Mouse (Mus musculus): ENCODE data around the gene Raet1e.
A peak's percentile ranks its signal among the peaks of the same experiment; 100 is the strongest.
"Not testable (repeated sequence)": the region's sequence is repeated elsewhere in the genome, so short reads cannot be mapped to it uniquely, and the experiment has no call there.

Gene Raet1e

DNA sequence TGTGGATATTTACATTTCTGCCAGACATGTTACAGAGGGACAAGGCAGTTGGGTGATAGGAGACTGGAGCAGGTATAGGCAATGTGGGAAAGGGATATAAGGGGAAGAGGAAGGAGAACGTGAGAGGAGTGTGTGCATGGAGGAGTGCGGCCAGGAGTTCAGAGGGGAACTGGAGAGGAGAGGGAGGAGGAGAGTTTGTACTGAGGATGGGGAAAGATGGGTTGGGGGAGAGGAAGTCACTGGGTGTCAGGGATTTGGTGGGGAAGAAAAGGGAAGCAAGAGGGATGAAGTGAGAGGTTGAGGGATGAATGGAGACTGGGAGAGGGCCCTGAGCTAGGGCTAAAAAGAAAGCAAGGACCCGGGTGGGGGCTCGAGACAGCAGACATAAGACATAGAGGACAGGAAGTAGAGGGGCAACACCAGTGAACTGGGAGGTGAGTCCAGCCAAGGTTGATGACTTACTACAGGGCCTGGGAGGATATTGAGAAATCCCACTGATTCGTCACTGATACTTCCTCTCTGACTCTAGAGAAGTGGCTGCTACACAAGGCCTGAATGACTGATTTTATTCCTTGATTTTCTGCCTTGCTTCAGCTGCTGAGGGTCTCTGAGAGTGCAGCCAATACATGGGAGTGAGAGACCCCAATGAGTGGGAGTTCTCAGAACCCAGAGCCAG, 7.1 kb downstream of the Raet1e start:
- not testable (repeated sequence) for DNase-seq (ENCODE audit: low spot score in 2 of 2)

- not testable (repeated sequence) for DNase-seq (ENCODE audit: low spot score in 2 of 2)
Measured at GRCm38 (mm10) chr10:22166025-22166424, 7.7 kb downstream of the Raet1e start.

DNA sequence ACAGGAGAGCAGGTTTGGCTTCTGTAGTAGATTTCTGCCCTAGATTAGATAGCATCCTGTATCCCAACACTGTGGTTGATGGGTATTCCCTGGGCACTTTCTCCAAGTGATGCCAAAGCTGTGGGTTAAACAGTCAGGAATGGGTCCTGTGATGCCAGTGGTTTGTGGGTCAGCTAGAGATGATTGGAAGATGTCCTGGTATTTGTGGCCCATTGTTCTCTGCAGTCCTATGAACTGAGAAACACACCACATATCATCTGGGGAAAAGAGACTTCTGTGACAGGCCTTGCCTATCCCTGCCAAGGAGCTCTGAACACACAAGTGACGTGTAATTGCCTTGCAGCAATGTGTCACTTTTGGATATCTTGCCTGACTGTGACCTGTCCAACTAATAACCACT, 8.7 kb downstream of the Raet1e start:
- DNase-seq (ENCODE audit: low spot score in 2 of 2), result not testable (repeated sequence)

GRCm38 (mm10) chr10:22169116-22169515, 10.7 kb downstream of the Raet1e start:
- DNase-seq (ENCODE audit: low spot score in 2 of 2), result not testable (repeated sequence)

DNA sequence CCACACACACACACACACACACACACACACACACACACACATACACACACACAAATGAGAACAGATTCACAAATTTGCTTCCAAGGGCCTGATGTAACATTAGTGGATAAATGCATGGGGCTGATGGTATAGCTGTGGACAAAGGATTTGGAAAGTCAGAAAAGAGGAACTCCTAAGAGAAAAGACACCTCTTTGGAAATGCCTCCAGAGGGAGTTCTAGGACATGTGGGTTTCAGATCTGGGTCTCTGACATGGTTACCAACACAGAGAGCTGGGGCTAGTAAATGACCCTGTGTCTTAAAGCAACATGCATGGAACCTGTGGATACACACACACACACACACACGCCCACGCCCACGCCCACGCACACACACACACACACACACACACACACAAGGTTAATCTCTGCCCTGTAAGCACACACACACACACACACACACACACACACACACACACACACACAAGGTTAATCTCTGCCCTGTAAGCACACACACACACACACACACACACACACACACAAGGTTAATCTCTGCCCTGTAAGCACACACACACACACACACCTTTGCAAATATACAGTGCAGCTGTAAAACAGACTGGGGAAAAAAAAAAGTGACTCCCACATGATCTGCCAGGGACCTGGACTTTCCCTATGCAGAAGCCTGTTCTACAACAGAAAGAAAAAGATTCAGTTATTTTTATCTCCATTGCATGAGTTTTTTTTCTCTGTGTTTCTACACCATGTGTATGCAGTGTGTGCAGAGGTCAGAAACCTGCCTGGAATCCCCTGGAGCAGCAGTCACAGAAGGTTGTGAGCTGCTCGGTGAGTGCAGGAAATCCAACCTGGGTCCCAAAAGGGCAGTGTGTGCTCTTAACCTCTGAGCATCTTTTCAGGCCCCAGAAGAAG, 14.3 kb downstream of the Raet1e start:
- not testable (repeated sequence) for DNase-seq (ENCODE audit: low spot score in 2 of 2)

- not testable (repeated sequence) for DNase-seq (ENCODE audit: low spot score in 2 of 2)
Measured at GRCm38 (mm10) chr10:22173335-22174189, 15.2 kb downstream of the Raet1e start.

DNA sequence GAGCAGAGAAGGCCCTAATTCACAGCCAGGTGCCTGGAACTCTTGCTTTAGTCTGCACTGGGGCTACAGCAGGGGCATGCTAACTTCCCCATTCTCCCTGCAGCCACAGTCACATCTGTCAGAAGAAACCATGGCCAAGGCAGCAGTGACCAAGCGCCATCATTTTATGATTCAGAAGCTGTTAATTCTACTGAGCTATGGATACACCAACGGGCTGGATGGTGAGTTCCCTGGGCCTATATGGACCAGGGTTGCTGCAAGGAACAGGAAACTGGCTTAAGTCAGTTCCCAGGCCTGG, 15.8 kb downstream of the Raet1e start:
- not testable (repeated sequence) for DNase-seq (ENCODE audit: low spot score in 2 of 2)

- not testable (repeated sequence) for DNase-seq (ENCODE audit: low spot score in 2 of 2)
Measured at GRCm38 (mm10) chr10:22176515-22176914, 18.1 kb downstream of the Raet1e start.

DNA sequence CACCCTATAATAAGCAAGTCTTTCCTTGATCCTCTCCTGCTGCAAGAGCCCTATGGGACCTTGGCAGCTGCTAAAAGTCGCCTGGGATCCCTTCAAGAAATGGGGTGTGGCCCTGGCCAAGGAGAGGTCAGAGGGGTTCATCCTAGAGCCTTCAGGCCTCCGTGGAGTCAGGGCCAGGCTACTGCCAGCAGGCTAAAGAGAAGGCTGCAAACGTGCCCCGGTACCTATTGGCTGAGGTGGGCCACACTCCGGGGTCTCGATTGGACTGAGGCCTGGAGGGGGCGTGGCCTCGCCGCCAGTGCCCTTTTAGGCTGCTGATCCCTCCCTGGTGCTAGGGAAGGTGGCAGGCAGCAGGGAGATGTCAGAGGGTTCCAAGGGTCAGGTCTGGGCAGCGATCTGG, 32.7 kb downstream of the Raet1e start:
- DNase-seq (ENCODE audit: low spot score in 2 of 2), result not testable (repeated sequence)

- DNase-seq (ENCODE audit: low spot score in 2 of 2), result not testable (repeated sequence)
Measured at GRCm38 (mm10) chr10:22201352-22201751, 43.0 kb downstream of the Raet1e start.

- not testable (repeated sequence) for DNase-seq (ENCODE audit: low spot score in 2 of 2)
Measured at GRCm38 (mm10) chr10:22202784-22203583, 44.6 kb downstream of the Raet1e start.

DNA sequence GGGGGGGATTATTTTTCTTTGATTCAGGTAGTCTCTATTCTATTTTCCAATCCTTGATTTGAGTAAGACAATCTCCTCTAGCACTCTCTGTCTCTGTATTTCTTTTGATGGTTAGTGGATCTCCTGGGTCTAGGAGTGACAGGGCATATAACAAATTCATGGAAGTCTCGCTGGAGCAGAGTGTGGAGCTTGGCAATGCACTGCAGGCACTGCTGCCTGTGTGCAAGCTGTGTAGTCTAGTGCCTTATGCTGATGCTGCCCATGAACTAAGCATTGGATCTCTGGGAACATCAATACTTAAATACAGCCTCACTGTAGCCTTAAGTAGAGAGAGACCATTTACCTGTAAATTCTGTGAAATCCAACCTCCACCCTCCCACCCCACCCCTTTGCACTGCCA, 48.1 kb downstream of the Raet1e start:
- not testable (repeated sequence) for DNase-seq (ENCODE audit: low spot score in 2 of 2)

- DNase-seq (ENCODE audit: low spot score in 2 of 2), result peak; percentile 18 to 59
Measured at GRCm38 (mm10) chr10:22212012-22212696, 53.8 kb downstream of the Raet1e start.

DNA sequence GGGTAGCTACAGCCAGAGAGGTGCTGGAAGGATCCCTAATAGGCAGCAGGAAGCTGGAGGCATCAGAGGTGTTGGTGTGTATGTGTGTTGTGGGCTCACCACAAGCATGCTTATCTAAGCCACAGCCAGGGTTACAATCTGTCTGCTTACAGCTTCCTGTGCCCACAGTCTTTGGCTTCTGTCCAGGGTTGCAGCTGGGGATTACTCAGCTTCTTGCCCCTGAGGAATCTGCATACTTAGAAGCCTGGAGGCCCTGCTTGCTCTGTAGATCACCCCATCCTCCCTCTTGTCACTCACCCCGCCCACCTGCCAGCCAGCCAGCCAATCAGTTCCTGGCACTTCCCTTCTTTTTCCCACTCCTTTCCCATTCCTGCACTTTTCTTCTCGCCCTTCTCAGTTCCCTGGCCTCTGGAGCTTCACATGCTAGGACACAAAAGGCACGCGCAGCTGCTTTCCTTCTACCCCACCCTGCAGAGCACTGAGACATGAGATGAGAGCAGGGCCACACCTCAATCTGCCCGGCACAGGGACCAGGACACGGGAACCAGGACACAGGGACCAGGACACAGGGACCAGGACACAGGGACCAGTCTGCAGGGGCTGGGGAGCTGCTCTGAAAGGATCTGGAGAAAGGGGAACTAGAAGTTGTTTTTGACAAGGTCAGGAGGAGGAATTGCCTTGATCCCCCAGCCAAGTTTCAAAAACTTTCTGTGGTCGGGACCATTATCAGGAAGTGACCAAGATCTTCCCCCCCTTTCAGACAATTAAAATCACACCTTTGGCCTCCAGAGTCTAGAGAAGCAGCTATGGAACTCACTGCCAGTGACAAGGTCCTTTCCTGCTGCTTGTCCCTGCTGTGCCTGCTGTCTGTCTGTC, 65.3 kb downstream of the Raet1e start:
- DNase-seq (ENCODE audit: low spot score in 2 of 2), result not testable (repeated sequence)

DNA sequence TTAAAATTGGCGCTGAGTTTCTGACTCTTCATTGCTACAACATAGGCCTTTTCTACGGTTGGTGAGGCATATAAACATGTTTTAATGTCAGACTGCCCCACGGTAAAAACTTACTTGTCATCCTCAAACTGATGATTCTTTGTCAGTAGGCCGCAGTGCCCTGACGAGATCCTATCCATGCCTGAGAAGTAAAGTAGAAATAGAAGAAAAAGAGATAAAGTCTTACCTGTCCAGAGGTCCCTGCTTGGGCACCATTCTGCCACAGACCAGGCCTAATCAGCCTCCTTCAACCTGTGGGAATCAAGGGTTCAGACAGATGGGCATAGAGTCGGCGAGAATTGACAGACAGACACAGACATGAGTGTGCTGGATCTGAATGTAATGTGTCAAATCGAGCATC, 106.7 kb downstream of the Raet1e start:
- DNase-seq (ENCODE audit: low spot score in 2 of 2), result no peak

DNA sequence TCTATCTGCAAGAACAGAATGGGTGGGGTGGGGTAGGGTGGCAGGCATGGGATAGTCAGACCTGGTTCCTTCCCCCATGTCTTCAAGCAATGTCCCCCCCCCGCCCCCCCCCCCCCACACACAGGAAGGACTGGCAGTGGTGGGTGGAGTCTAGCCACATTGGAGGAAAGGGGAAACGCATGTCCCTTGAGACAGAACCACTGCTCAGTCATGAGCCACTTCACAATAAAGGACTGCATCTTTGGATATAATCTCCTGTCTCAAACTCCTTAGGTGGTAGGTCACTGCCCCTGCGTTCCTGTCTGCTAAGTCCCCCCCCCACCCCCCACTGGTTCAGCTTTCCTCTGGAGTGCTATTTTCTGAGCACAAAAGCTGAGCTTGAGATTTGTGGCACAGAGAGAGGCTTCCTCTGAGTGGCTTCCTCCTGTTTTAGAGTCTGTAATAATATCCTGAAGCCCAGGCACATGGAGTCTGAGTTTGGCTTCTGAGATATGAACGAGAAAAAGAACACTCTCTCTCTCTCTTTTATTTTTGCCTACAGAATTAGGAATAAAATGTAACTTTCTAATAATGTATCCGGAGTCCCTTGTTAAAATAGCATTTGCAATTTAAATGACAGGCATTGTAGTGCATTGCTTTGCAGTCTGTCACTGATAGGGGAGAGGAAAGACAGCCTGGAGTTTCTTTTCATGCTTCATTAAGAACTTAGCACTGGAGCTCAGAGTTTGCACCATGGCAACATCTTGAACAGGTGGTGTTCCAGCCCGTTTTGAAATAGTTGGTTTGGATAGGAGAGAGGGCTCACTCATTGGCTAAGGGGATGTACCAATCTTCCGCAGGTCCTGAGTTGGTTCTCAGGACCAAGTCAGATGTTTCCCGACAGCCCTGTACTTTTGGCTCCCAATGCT, 112.8 kb downstream of the Raet1e start:
- not testable (repeated sequence) for DNase-seq (ENCODE audit: low spot score in 2 of 2)

GRCm38 (mm10) chr10:22272914-22273683, 114.7 kb downstream of the Raet1e start:
- not testable (repeated sequence) for DNase-seq (ENCODE audit: low spot score in 2 of 2)

Measured in spleen, postnatal 10 days (tissue).